Mouse (Mus musculus): ENCODE measurements around the gene Mrps6. TPM values are rescaled to one million over a fixed set of nuclear protein-coding genes. Genes with fewer than 3 reads are reported as not detected.

The Mrps6 gene
- polyA plus RNA-seq, 1 experiment = 75.3 TPM

GRCm38 (mm10) chr16:92115611-92116421, 57.7 kb downstream of the Mrps6 start:
- no peak for TF ChIP-seq CTCF (IDR thresholded peaks at IDR 0.05; ENCODE audit: borderline replicate concordance, insufficient read depth, low read length)
- TF ChIP-seq POLR2A (IDR thresholded peaks at IDR 0.05; ENCODE audit: low read depth, low read length) = no peak
- Histone ChIP-seq H3K4me3 (ENCODE audit: insufficient read depth, low read length) (no peak overlapping the region), H3K4me1 (ENCODE audit: control insufficient read depth, insufficient read depth, low read length) (peaks cover 14% of the 10 kb centered on the region), H3K27ac (ENCODE audit: insufficient read depth, low read length) (no peak overlapping the region)

DNA sequence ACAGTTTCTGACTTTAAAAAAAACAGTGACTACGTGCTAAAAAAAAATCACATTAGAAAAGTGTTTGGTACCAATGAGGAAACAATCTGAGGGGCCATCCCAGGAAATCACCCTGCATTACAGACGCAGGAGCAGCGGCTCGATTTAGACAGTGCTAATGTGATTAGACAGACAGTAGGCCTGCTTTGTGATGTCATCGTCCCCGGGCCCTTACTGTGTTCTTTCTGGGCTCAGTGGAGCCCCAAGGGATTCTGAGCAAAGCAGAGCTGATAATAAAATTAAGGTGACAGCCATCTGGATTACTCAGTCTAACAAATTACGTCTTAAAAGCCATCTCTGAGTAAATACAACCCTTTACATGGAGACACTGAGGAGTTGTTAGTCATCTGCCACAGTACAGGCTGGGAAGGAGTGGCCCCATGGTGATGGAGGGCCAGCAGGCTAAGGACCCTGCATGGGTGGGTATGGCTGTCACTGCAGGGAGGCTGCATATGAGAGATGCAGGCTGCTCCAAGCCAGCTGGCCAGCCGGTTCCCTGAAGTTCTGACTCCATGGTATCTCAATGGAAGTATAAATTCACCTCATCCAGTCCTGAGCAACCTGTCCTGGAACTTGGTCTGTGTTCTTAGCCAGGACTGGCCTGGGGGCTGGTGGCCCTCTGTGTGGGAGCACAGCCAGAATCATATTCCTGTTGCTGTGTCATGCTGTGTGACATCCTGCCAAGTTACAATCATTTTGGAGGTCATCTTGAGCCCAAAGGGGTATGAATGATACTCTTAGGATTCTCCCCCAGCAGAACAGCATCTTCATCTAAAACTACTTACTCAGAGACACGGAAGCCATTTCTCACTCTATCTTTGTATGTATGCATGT, 59.5 kb downstream of the Mrps6 start:
- Histone ChIP-seq H3K4me1 (ENCODE audit: control insufficient read depth, insufficient read depth, low read length) (peaks cover 14% of the 10 kb centered on the region), H3K4me3 (ENCODE audit: insufficient read depth, low read length) (no peak overlapping the region), H3K27ac (ENCODE audit: insufficient read depth, low read length) (peak overlapping the region; percentile 43; the same call in 1 of the 2 replicates)
- TF ChIP-seq CTCF (IDR thresholded peaks at IDR 0.05; ENCODE audit: borderline replicate concordance, insufficient read depth, low read length) (no peak), POLR2A (IDR thresholded peaks at IDR 0.05; ENCODE audit: low read depth, low read length) (no peak)

DNA sequence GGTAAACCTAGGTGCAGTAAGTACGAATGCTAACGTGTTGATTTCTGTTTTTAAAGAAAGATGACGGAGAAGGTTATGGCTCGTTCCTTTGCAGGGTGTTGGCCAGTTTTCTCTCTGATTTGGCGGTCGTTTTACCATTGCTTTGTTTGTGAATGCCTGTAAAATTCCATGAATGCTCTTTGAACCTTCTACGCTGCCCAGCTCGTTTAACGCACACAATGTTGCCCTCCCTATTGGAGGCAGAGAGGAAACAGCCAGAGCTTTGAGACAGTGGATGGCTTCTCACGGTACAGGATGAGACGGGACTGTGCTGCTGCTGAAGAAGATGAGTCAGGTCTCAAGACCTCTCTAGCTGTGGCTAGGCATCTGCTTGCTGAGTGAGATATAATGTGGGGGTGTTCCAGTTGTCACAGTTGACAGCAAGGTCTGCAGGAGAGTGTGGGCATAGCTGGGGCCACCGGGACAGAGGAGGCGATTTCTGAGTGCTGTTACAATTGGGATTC, 61.0 kb downstream of the Mrps6 start:
- TF ChIP-seq CTCF (IDR thresholded peaks at IDR 0.05; ENCODE audit: borderline replicate concordance, insufficient read depth, low read length) = no peak
- Histone ChIP-seq H3K27ac (ENCODE audit: insufficient read depth, low read length) (peak overlapping the region; percentile 19; the same call in 1 of the 2 replicates), H3K4me3 (ENCODE audit: insufficient read depth, low read length) (no peak overlapping the region), H3K4me1 (ENCODE audit: control insufficient read depth, insufficient read depth, low read length) (peaks cover 14% of the 10 kb centered on the region)

GRCm38 (mm10) chr16:92120899-92121531, 62.9 kb downstream of the Mrps6 start:
- TF ChIP-seq CTCF (IDR thresholded peaks at IDR 0.05; ENCODE audit: borderline replicate concordance, insufficient read depth, low read length) = no peak
- no peak overlapping the region for H3K27ac ChIP-seq (ENCODE audit: insufficient read depth, low read length)
- no peak overlapping the region for H3K4me3 ChIP-seq (ENCODE audit: insufficient read depth, low read length)
- peaks cover 10% of the 10 kb centered on the region for H3K4me1 ChIP-seq (ENCODE audit: control insufficient read depth, insufficient read depth, low read length)

- Histone ChIP-seq H3K4me3 (ENCODE audit: insufficient read depth, low read length) (no peak overlapping the region), H3K27ac (ENCODE audit: insufficient read depth, low read length) (no peak overlapping the region), H3K4me1 (ENCODE audit: control insufficient read depth, insufficient read depth, low read length) (no peaks in the 10 kb centered on the region)
- TF ChIP-seq CTCF (IDR thresholded peaks at IDR 0.05; ENCODE audit: borderline replicate concordance, insufficient read depth, low read length) (no peak), POLR2A (IDR thresholded peaks at IDR 0.05; ENCODE audit: low read depth, low read length) (no peak)
Observed at GRCm38 (mm10) chr16:92127226-92127625, 69.2 kb downstream of the Mrps6 start.

GRCm38 (mm10) chr16:92127666-92128065, 69.6 kb downstream of the Mrps6 start:
- Histone ChIP-seq H3K4me1 (ENCODE audit: control insufficient read depth, insufficient read depth, low read length) (no peaks in the 10 kb centered on the region), H3K27ac (ENCODE audit: insufficient read depth, low read length) (no peak overlapping the region), H3K4me3 (ENCODE audit: insufficient read depth, low read length) (no peak overlapping the region)
- TF ChIP-seq POLR2A (IDR thresholded peaks at IDR 0.05; ENCODE audit: low read depth, low read length) (no peak), CTCF (IDR thresholded peaks at IDR 0.05; ENCODE audit: borderline replicate concordance, insufficient read depth, low read length) (no peak)

DNA sequence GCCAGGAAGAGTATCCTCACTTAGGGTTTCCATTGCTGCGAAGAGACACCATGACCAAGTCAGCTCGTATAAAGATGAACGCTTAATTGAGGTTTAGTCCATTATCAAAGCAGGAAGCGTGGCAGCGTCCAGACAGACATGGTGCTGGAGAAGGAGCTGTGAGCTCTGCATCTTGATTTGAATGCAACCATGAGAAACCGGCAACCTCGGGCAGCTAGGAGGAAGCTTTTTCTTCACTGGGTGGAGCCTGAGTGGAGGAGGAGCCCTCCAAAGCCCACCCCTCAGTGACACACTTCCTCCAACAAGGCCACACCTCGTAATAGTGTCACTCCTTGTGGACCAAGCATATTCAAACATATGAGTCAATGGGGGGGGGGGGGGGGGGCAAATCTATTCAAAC, 71.8 kb downstream of the Mrps6 start:
- H3K4me1 ChIP-seq (ENCODE audit: control insufficient read depth, insufficient read depth, low read length) = no peaks in the 10 kb centered on the region
- no peak overlapping the region for H3K27ac ChIP-seq (ENCODE audit: insufficient read depth, low read length)
- no peak for TF ChIP-seq POLR2A (IDR thresholded peaks at IDR 0.05; ENCODE audit: low read depth, low read length)
- TF ChIP-seq CTCF (IDR thresholded peaks at IDR 0.05; ENCODE audit: borderline replicate concordance, insufficient read depth, low read length) = no peak
- H3K4me3 ChIP-seq (ENCODE audit: insufficient read depth, low read length) = no peak overlapping the region

GRCm38 (mm10) chr16:92132511-92132910, 74.4 kb downstream of the Mrps6 start:
- TF ChIP-seq POLR2A (IDR thresholded peaks at IDR 0.05; ENCODE audit: low read depth, low read length) (no peak), CTCF (IDR thresholded peaks at IDR 0.05; ENCODE audit: borderline replicate concordance, insufficient read depth, low read length) (no peak)
- H3K4me1 ChIP-seq (ENCODE audit: control insufficient read depth, insufficient read depth, low read length) = no peaks in the 10 kb centered on the region
- no peak overlapping the region for H3K27ac ChIP-seq (ENCODE audit: insufficient read depth, low read length)
- H3K4me3 ChIP-seq (ENCODE audit: insufficient read depth, low read length) = no peak overlapping the region

DNA sequence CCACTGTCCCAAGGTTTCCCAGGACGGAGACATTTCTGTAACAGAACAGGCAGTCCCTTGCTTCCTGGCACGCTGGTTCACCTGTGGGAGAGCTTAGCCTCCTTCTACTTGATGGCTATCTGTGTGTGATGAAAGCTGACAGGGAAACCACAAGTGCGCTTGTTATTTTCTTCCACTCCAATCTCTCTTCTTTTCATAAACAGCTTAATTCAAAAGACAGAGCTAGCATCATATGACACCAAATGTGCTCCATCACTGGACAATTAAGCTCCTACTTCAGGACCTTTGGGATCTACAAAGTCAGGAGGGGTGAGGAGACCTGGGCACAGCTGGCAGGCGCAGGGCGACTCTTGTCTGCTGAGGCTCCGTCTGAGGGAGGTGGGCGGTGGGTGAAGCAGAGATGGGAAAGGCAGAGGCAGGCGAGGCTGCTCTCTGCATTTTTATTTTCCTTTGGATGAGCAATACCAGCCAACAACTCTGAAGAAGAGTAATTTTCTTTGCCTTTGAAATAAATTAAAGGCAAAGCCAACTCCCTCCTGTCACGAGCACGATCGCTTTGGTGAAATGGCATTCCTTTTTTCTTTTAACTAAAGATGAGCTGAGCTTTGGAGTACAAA, 76.2 kb downstream of the Mrps6 start:
- TF ChIP-seq CTCF (IDR thresholded peaks at IDR 0.05; ENCODE audit: borderline replicate concordance, insufficient read depth, low read length) = no peak
- no peak for TF ChIP-seq POLR2A (IDR thresholded peaks at IDR 0.05; ENCODE audit: low read depth, low read length)

More for the DNA sequence above, 76.2 kb downstream of the Mrps6 start:
- H3K27ac ChIP-seq (ENCODE audit: insufficient read depth, low read length) = no peak overlapping the region
- H3K4me1 ChIP-seq (ENCODE audit: control insufficient read depth, insufficient read depth, low read length) = no peaks in the 10 kb centered on the region
- H3K4me3 ChIP-seq (ENCODE audit: insufficient read depth, low read length) = no peak overlapping the region

Data from embryonic fibroblast, embryonic 13.5 days (primary cell).